Mouse (Mus musculus) testis, adult 2 months (tissue): ENCODE data around the gene Aagab.

Experiments
- CTCF ChIP-seq: fragments of 200-500 bp; IDR thresholded peaks from 2 replicates; pipeline ENCODE4 v1.5.1; 2012; ENCODE audit warnings: low read depth, mild to moderate bottlenecking, inconsistent platforms, low read length, moderate library complexity; ENCODE audit not compliant: control insufficient read depth, insufficient read depth, insufficient replicate concordance
- POLR2A ChIP-seq: fragments of 200-500 bp; IDR thresholded peaks from 2 replicates; pipeline ENCODE4 v1.6.1; 2012; ENCODE audit warnings: low read depth, mild to moderate bottlenecking, inconsistent platforms, low read length, moderate library complexity; ENCODE audit not compliant: control insufficient read depth

- TF ChIP-seq CTCF, result no peak
- TF ChIP-seq POLR2A, result no peak
Measured at GRCm38 (mm10) chr9:63691960-63692359, 89.5 kb downstream of the Aagab start.
